Mouse (Mus musculus) 416B (cell line): ENCODE data around the gene Adamts17.
A peak's percentile ranks its signal among the peaks of the same experiment; 100 is the strongest.

Experiments
- DNase-seq: peaks from one replicate; pipeline ENCODE4 v3.0.0; 2011; ENCODE audit warnings: low read depth

Gene Adamts17

DNA sequence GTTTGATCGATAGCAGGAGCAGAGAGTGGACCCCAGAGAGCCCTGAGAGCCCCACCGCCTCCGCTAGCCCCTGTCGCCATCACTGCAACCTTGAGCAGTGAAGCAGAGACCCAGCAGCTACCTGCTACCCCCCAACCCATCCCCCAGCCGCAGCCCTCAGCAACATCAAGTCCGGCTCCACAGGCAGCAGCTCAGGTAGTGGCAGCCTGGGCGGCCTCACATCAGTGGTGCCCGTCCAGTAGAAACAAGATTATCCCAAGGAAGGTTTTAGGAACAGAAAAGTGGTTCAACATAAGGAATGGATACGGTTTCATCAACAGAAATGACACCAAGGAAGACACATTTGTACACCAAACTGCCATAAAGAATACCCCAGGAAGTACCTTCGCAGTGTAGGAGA, 243.2 kb downstream of the Adamts17 start:
- no peak for DNase-seq

DNA sequence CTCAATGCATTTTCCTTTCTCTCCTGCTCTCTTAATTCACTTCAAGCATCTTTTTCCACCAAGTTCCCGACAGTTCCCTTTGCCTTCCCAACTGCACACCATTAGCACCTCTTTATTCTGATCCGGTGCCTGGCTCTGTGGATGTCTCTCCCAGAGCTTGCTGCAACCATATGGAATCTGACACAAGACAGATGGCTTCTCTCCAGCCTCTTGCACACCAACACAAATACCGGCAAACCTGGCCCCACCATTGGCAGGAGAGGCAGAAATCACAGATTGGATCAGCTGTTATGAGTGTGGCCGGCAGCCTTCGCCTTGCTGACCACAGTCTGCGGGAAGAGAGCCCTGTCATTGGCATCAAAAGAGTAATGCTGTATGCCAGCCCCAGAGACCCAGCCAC, 248.2 kb downstream of the Adamts17 start:
- no peak for DNase-seq

DNA sequence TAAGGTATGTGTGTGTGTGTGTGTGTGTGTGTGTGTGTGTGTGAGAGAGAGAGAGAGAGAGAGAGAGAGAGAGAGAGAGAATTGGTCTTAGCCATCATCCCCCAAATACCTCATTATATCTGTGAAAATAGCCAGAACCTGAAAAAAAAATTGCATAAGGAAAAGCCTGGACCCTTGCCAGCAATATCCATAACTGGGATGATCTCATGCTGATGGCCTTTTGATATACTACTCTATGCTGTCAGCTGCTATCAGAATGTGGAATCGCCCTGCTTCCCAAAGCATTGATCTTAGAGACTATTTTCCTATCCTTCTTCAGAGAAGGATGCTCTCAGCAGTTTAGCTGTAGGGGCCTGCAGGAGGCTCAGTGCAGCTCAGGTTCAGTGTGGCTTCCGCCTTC, 257.6 kb downstream of the Adamts17 start:
- DNase-seq = no peak

DNA sequence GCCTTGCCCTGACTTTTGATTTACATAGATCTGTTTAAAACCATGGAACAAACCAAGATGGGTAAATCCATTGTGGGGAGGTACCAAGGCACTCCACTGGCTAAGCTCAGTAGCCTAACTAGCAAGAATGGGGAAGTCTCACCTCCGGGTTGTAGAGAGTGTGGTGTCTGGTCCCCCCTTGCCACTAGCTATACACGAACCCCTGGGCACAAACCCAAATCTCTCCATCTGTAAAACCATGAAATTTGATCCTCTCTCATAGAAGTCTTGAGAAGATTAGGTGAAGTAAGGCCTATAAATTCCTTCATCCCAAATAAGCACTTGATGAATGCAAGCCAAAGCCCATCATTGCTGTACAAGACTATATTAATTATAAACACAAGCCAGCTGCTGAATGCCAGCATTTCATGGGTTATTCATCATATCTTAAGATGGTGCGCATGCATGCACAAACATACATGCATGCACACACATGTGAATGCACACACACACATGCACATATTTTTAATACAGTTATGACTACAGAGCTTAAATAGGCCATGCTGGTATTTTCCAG, 262.0 kb downstream of the Adamts17 start:
- peak; percentile 6 for DNase-seq

DNA sequence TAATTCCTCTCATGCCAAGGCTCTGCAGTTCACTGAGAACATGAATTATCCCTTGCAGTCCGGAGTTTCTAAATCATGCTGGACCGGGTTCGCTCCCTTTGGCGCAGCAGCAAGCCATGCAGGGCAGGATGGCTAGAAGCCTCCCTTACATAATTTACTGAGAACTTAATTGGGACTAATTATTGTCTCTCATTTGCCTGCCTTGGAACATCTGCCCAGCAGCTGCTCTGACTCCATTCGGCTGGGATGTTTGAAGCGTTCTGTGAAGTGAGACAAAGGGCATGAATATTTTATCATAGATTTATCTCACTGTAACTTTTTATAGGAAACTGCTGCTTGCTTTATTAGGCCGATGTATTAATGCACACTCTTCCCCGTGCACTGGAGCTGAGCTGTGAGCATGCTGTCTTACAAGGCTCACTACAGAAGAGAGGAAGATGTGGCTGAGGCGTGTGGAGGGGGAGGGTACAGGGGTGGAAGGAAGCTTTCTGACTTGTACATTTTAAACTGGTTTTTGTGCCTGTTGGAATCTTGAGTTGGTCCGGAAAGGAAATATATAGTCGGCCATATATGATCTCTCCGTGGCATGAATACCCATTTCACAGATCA, 271.1 kb downstream of the Adamts17 start:
- no peak for DNase-seq

DNA sequence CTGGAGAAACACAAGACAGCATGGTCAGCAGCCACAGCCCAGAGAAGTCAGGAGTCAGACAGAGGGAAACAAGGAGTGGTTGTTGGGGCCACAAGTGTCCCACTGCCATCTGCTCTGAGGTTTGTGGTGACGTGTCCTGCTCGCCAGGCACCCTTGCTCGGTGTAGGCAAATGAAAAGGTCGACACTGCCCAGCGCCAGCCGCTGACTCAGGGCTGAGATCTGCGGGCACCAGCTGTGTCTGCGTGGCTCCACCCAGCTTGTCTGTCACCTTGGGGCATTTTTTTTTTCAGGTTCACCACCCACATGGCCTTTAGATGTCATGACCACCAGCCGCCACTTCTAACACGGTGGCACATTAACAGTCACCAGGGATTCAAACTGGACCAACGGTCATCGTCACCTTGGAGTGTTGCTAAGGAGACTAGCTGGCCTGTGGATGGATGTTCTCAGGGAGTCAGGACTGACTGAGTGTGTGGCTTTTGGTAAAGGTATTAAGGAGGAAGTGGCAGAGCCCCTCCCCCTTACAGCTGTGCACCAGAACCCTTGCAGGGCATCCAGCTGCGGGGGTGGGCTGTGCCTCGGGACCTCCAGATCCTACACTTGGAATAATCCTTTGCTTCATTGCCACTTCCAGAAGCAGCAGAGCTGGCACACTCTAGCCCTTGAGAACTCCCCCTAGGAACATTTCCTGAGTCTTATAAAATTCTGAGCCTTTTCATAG, 273.1 kb downstream of the Adamts17 start:
- DNase-seq = peak; percentile 25

DNA sequence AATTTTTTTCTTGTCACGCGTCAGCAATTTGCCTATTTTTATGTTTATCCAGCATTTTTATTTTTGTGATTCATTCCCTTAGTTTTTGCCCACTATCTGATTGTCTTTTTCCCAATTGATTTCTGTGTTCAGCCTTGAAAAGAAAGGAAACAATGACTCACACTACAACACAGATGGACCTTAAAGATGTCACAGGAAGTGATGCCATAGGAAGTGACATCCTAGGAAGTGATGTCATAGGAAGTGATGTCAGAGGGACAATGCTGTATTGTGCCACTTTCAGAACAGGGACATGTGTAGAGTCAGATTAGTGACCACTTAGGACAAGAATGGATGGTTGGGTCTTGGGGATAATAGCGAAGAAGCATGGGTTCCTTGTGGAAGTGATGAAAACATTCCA, 274.5 kb downstream of the Adamts17 start:
- peak; percentile 88 for DNase-seq

DNA sequence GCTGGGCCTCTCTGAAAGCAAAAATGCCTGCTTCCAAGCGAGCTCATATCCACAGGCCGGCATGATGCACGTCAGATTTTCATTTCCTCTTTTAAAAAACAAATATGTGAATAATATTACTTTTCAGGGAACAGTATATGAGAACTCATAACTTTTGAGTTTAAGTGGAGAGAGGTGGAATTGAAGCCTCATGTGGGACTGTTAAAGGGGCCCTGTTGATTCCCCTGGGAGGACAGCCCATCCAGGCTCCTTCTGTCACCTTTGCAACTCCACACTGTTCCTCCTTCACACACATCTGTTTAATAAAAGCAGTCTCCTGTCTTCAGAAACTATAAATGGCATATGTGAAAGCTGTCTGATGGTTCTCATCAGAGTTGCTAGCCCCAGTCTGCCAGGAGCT, 275.5 kb downstream of the Adamts17 start:
- DNase-seq = no peak

DNA sequence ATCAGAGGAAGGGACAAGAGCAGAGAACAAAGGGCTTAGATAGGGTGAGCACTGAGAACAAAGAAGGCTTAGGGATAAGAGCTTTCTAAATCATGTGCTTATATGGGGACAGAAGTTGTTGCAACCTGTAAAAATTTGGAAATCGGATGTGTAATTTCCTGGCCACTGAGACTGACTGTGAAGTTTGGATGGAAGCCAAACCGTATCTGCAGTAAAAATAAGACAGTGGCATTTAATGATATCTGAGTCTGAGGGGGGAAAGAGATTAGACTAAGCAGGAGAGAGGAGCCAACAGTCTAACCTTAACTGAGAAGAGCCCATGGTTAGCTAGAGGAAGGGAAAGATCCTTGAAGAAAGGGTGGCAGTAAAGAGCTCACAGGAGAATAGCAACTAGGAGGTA, 295.6 kb downstream of the Adamts17 start:
- DNase-seq = peak; percentile 92

DNA sequence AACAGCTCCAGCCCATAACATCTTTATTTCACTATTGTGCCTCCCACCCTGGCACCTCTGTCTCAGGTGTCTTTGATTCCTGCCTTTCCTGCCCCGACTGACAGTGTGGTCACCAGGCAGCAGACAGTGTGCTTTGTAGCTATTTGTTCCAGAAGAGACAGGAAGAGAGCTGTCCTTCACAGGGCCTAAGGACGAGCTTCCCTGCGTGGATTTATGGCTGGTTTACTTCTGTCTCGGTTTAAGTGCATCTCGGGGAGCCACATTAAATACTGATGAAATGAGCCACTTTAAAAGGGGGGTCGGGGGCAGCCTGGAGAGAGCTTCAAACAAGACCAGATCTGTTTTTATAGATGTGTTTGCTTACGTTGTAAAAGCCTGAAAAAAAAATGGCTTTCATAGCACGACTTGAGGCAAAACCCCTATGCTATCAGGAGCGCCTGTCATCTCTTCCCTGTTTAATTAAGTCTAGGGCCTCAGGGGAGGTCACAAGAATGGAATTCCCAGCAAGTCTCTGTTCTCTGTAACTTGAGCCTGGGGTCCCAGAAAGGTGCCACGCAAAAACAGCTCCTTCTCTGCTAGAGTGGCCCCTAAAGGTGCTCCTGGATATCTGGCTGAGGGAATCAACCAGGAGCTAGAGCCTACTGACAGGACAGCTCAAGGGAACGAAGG, 302.9 kb downstream of the Adamts17 start:
- DNase-seq = no peak

DNA sequence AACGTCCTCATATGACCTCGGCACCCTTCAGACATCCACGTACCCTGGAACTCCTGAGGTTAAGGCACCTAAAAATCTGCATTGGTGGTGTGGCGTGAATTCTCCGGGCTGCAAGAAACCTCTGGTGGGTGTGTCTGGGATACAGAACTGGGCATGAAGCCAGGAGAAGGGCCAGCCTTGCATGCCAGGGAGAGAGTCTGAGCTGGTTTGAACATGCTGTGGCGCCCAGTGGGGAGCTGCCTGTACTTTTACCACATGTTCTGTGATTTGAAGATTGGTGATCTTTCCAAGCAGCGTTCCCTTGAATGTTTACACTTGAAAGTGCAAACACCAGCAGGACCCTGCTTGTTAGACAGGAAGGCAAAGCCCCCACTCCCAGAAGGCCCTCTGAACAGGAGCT, 306.2 kb downstream of the Adamts17 start:
- DNase-seq = no peak

DNA sequence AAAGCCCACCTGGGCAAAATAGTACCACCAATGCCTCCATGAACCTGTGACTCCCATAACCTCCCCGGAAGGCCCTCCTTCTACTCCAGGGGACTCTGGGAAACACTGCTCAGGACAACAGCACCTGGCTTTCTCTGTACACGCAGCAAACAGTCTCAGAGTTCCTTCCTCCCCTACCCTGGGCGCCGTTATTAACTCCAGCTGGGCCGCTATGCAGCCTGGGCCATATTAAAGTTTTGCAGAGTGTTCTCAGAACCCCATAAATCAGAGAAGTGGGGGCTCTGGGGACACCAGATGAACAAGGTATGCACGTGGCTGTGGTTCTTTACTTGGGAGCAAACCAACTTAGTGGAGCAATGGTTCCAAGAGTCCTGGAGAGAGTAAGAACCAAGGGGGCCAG, 306.6 kb downstream of the Adamts17 start:
- no peak for DNase-seq

DNA sequence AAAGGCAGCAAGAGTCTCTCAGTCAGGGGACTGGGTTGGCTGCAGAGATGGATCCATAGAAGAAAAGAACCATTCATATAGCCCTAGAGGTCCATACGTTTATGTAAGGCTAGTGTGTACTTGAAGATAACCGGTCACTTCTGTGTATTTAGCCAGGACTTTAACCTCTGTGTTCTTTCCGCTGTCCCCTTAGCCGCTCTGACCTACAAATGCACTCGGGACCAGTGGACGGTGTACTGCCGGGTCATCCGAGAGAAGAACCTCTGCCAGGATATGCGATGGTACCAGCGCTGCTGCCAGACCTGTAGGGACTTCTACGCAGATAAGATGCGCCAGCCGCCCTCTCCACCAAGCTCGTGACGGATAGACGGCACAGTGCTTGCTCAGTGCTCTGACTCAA, 310.2 kb downstream of the Adamts17 start:
- DNase-seq = no peak

DNA sequence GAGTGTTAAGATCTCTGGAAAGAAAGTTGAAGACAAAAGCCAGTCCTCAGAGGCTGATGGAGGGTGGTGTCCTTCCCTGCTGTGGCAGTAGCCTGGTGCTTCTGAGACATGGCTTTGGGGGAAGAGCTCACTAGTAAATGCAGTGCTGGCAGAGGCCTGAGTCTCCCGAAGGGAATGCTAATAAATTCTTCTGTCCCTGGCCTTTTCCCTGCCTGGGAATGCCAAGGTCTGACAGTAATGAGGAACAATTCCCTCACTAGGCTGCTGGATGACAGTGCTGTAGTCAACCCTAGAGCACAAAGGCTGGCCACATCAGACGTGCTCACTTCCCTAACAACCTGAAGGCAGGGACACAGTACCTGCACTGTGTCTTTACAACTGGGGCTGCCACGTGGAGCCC, 313.1 kb downstream of the Adamts17 start:
- no peak for DNase-seq

DNA sequence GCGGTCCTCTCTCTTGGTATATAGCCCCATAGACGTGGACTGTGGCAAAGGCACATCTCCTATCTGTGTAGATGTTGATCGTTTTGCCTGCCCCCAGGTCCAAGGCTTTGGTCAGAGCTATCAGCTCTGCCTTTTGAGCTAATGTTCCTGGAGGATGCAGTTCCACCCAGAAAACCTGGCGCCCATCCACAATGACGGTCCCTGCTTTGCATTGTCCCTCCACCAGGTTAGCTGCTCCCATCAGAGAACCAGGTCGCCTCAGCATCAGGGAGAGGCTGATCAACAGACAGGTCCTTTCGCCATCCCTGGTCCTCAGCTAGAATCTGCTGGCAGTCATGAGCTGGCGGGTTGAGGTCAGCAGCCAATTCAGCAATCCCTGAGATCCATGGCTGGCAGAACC, 322.6 kb downstream of the Adamts17 start:
- DNase-seq = no peak

DNA sequence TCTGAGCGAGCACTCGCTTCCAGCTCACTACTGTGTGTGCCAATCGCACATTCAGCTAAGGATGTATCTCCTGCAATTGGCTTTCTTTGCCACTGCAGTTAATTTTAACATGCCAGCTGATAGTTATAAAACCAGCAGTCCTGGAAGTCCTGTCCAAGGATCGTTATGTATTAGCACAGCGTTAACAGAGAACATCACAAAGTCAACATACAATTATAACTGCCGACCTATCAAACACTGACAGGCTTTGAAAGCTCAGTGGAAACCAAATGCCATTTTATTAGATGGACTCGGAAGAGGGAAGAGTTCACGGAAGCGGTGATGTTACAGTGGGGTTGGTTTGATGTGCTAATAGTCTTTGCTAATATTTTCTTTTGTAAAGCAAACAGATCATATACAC, 328.8 kb downstream of the Adamts17 start:
- no peak for DNase-seq

DNA sequence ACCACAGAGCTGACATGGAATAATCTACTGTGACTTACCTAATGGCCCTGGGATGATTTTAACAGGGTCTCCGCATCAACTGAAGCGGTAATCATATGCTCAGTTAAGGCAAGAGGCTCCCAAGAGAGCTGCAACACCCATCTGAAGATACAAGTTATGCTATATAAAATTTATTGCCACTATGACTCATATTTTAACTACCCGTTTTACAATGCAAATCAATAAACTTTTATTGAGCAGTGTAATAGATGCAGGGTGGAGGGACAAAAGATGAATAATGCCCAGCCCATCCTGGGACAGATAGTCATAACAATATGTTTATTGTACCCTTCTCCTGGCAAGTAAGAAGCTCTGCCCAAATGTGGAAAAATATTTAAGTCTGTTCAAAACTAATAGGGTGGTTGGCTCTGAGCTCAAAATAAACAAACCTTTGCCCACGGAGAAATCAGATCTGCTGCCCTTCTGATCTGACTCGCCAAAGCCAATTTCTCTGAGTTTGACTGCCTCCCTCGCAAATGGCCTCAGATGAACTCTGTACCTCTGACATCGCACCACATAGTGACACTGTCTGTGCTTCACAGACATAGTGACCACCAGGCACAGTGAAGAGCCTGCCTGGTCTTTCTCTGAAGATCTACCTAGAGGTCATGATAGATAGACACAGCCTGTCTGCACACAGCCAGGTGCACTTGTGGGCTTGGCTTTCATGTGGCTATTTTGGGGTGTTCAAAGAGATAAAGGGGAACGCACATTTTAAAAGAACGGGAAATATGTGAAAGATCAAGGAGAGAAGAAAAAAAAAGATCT, 329.4 kb downstream of the Adamts17 start:
- no peak for DNase-seq

DNA sequence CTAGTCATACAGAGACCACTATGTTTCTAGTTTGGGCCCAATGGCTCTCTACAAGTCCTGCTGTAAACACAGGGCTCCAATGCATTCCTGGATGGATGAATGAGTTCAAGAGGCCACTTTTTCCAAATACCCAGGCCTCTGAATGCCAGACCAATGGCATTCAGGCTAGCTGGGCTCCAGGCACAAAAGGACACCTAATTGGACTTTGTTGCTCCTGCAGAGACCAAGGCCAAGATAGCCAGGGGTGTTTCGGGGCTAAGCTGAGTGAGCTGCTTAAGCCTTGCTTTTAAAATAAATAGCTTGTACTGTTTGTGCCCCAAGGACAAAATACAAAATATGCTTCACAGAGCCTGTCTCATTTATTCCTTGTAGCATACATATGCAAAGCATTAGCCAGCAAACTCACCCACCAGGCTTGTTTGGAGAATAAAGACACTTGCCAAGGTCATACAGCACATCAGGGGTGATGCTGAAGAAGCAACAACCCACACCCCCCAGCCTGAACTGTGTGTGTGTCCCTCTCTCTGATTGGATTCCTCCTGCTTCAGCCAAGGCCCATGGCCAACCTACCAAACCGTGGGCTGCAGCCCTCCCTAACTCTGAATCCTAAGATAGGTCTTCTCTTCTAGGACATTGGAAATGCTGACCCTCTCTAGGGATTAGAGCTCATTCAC, 334.1 kb downstream of the Adamts17 start:
- no peak for DNase-seq

DNA sequence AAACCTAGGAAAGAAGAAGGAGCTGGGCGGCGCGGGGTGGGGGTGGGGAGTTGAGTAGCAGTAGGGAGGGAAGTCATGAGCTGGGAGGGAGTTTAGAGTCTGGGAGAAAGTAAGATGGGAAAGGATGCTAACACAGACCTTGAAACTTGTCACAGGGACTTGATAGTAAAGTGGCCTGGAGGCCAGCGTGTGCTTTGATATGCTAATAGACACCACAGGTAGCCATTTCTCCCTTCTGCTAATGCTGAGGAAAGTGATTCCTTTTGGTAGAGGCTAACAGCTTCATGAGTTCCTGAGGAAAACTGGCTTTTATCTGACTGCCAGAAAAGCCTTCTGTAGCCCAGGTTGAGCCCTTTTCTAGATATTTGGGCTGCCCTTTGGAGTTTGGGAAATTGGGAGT, 344.3 kb downstream of the Adamts17 start:
- DNase-seq = no peak

DNA sequence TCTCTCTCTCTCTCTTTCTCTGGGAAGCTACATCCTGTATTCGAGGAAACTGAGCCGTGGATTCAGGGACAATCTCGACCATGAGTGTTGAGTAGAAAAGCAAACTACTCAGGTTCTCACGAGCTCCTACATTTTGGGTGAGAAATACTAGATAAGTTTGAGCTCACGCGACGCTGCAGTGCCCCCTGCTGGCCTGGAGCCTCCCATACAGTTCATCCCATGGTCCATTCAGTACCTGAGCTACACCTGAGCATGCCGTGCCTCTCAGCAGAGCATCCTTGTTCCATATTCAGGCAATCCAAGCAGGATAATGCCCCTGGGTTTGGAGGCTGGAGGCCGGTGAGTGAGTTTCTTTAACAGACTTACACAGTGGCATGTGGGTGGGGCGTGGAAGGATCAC, 359.9 kb downstream of the Adamts17 start:
- peak; percentile 49 for DNase-seq
